Mouse (Mus musculus): ENCODE measurements around the gene H2-DMb2. TPM values are rescaled to one million over a fixed set of nuclear protein-coding genes. Genes with fewer than 3 reads are reported as not detected.

Gene H2-DMb2
- polyA plus RNA-seq, 1 experiment from 2014 or later: not detected

GRCm38 (mm10) chr17:34200772-34201505 lies 57.8 kb downstream of the H2-DMb2 start:
- Histone ChIP-seq H3K27me3 (ENCODE audit: control insufficient read depth, insufficient read depth, low read length) (peaks cover 51% of the 10 kb centered on the region), H3K36me3 (ENCODE audit: control insufficient read depth, insufficient read depth, low read length) (no peaks in the 10 kb centered on the region), H3K9ac (ENCODE audit: low read length) (no peak overlapping the region), H3K4me1 (ENCODE audit: control insufficient read depth, insufficient read depth, low read length) (peaks cover 13% of the 10 kb centered on the region), H3K9me3 (ENCODE audit: control insufficient read depth, low read length) (no peaks in the 10 kb centered on the region), H3K4me3 (ENCODE audit: low read depth, low read length) (no peak overlapping the region), H3K4me2 (no peak overlapping the region), H3K27ac (ENCODE audit: low read depth, low read length) (no peak overlapping the region)
- ATAC-seq (ENCODE audit: low FRiP score) (no peak), DNase-seq (ENCODE audit: low spot score, missing footprints) (no peak)
- WGBS: 86% methylated on average over 16 of the region's 16 CpGs

Other genes starting within 250 kb of the H2-DMb2 start
- gene Platr17, start 238.2 kb upstream of the H2-DMb2 start, polyA plus RNA-seq (2014; fragmentation: Nextera tagmentation; extraction: Ambion mirVana): 0.22 TPM in 1 of 2 replicates, not detected in the other
- gene Daxx, start 233.9 kb upstream of the H2-DMb2 start, polyA plus RNA-seq (2014; fragmentation: Nextera tagmentation; extraction: Ambion mirVana): 59.5 and 60.4 TPM in 2 replicates
- 13.6 and 14.8 TPM in 2 replicates for gene Tapbp, start 227.4 kb upstream of the H2-DMb2 start, polyA plus RNA-seq (2014; fragmentation: Nextera tagmentation; extraction: Ambion mirVana)
- gene Zbtb22, start 227.4 kb upstream of the H2-DMb2 start, polyA plus RNA-seq (2014; fragmentation: Nextera tagmentation; extraction: Ambion mirVana): 8.0 and 9.4 TPM in 2 replicates
- 29.3 and 33.6 TPM in 2 replicates for gene Rgl2, start 213.8 kb upstream of the H2-DMb2 start, polyA plus RNA-seq (2014; fragmentation: Nextera tagmentation; extraction: Ambion mirVana)
- gene Pfdn6, start 203.0 kb upstream of the H2-DMb2 start, polyA plus RNA-seq (2014; fragmentation: Nextera tagmentation; extraction: Ambion mirVana): 206 and 208 TPM in 2 replicates
- 27.4 and 28.9 TPM in 2 replicates for gene Wdr46, start 202.6 kb upstream of the H2-DMb2 start, polyA plus RNA-seq (2014; fragmentation: Nextera tagmentation; extraction: Ambion mirVana)
- gene B3galt4, start 191.8 kb upstream of the H2-DMb2 start, polyA plus RNA-seq (2014; fragmentation: Nextera tagmentation; extraction: Ambion mirVana): 3.4 and 4.2 TPM in 2 replicates
- 36.3 and 36.5 TPM in 2 replicates for gene Vps52, start 187.5 kb upstream of the H2-DMb2 start, polyA plus RNA-seq (2014; fragmentation: Nextera tagmentation; extraction: Ambion mirVana)
- 1,159 and 1,302 TPM in 2 replicates for gene Rps18, start 187.3 kb upstream of the H2-DMb2 start, polyA plus RNA-seq (2014; fragmentation: Nextera tagmentation; extraction: Ambion mirVana)
- 30.0 and 37.2 TPM in 2 replicates for gene H2-K1, start 143.0 kb upstream of the H2-DMb2 start, polyA plus RNA-seq (2014; fragmentation: Nextera tagmentation; extraction: Ambion mirVana)
- 5.5 and 7.1 TPM in 2 replicates for gene Ring1, start 118.6 kb upstream of the H2-DMb2 start, polyA plus RNA-seq (2014; fragmentation: Nextera tagmentation; extraction: Ambion mirVana)
- gene H2-Ke6, start 115.2 kb upstream of the H2-DMb2 start, polyA plus RNA-seq (2014; fragmentation: Nextera tagmentation; extraction: Ambion mirVana): 95.4 and 99.0 TPM in 2 replicates
- 85.1 and 97.4 TPM in 2 replicates for gene Slc39a7, start 111.6 kb upstream of the H2-DMb2 start, polyA plus RNA-seq (2014; fragmentation: Nextera tagmentation; extraction: Ambion mirVana)
- gene Rxrb, start 111.5 kb upstream of the H2-DMb2 start, polyA plus RNA-seq (2014; fragmentation: Nextera tagmentation; extraction: Ambion mirVana): 17.2 and 17.9 TPM in 2 replicates
- 0.52 and 1.4 TPM in 2 replicates for gene Col11a2, start 103.9 kb upstream of the H2-DMb2 start, polyA plus RNA-seq (2014; fragmentation: Nextera tagmentation; extraction: Ambion mirVana)
- gene H2-Oa, start 51.0 kb upstream of the H2-DMb2 start, polyA plus RNA-seq (2014; fragmentation: Nextera tagmentation; extraction: Ambion mirVana): 0.19 and 0.33 TPM in 2 replicates
- gene H2-DMa, start 23.8 kb upstream of the H2-DMb2 start, polyA plus RNA-seq (2014; fragmentation: Nextera tagmentation; extraction: Ambion mirVana): 8.0 and 9.5 TPM in 2 replicates
- 98.7 and 99.2 TPM in 2 replicates for gene Brd2, start 20.7 kb upstream of the H2-DMb2 start, polyA plus RNA-seq (2014; fragmentation: Nextera tagmentation; extraction: Ambion mirVana)
- 0.25 and 0.38 TPM in 2 replicates for gene H2-DMb1, start 9.8 kb downstream of the H2-DMb2 start, polyA plus RNA-seq (2014; fragmentation: Nextera tagmentation; extraction: Ambion mirVana)
- 0.77 and 1.7 TPM in 2 replicates for gene Tap1, start 44.2 kb downstream of the H2-DMb2 start, polyA plus RNA-seq (2014; fragmentation: Nextera tagmentation; extraction: Ambion mirVana)
- 1.0 and 1.3 TPM in 2 replicates for gene Psmb9, start 44.5 kb downstream of the H2-DMb2 start, polyA plus RNA-seq (2014; fragmentation: Nextera tagmentation; extraction: Ambion mirVana)
- gene Psmb8, start 54.4 kb downstream of the H2-DMb2 start, polyA plus RNA-seq (2014; fragmentation: Nextera tagmentation; extraction: Ambion mirVana): 1.8 and 2.1 TPM in 2 replicates
- 0.27 and 0.63 TPM in 2 replicates for gene Tap2, start 60.2 kb downstream of the H2-DMb2 start, polyA plus RNA-seq (2014; fragmentation: Nextera tagmentation; extraction: Ambion mirVana)
- gene H2-Ob, start 95.6 kb downstream of the H2-DMb2 start, polyA plus RNA-seq (2014; fragmentation: Nextera tagmentation; extraction: Ambion mirVana): not detected in 2 replicates
- 4.3 and 4.7 TPM in 2 replicates for gene H2-Ab1, start 114.4 kb downstream of the H2-DMb2 start, polyA plus RNA-seq (2014; fragmentation: Nextera tagmentation; extraction: Ambion mirVana)
- not detected in 2 replicates for gene H2-Aa, start 144.5 kb downstream of the H2-DMb2 start, polyA plus RNA-seq (2014; fragmentation: Nextera tagmentation; extraction: Ambion mirVana)
- 1.7 TPM in 2 replicates for gene H2-Eb1, start 162.6 kb downstream of the H2-DMb2 start, polyA plus RNA-seq (2014; fragmentation: Nextera tagmentation; extraction: Ambion mirVana)
- gene H2-Eb2, start 182.4 kb downstream of the H2-DMb2 start, polyA plus RNA-seq (2014; fragmentation: Nextera tagmentation; extraction: Ambion mirVana): not detected in 2 replicates
- gene Btnl2, start 211.5 kb downstream of the H2-DMb2 start, polyA plus RNA-seq (2014; fragmentation: Nextera tagmentation; extraction: Ambion mirVana): 0.07 TPM in 1 of 2 replicates, not detected in the other
- not detected in 2 replicates for gene Btnl1, start 233.8 kb downstream of the H2-DMb2 start, polyA plus RNA-seq (2014; fragmentation: Nextera tagmentation; extraction: Ambion mirVana)

Data from midbrain, embryonic 11.5 days (tissue).